Mouse (Mus musculus) brain, embryonic 14.5 days (tissue): ENCODE data around the gene Pak6. TPM values are rescaled to one million over a fixed set of nuclear protein-coding genes. Genes with fewer than 3 reads are reported as not detected.
A peak's percentile ranks its signal among the peaks of the same experiment; 100 is the strongest.

Source experiments
- DNase-seq: peaks from one replicate; pipeline ENCODE4 v3.0.0-alpha.2; 2011; ENCODE audit warnings: low read depth
- CTCF ChIP-seq: fragments of 200-500 bp; IDR thresholded peaks from 2 replicates; pipeline ENCODE4 v1.5.1; 2012; ENCODE audit warnings: inconsistent platforms, mild to moderate bottlenecking, moderate library complexity, borderline replicate concordance; ENCODE audit not compliant: insufficient read depth, insufficient read length; ENCODE audit errors: extremely low read depth
- POLR2A ChIP-seq: fragments of 200-500 bp; IDR thresholded peaks from 2 replicates; pipeline ENCODE4 v1.6.1; 2012; ENCODE audit warnings: mild to moderate bottlenecking, inconsistent platforms, borderline replicate concordance; ENCODE audit not compliant: poor library complexity, insufficient read depth, insufficient read length, severe bottlenecking; ENCODE audit errors: extremely low read depth
- polyA plus RNA-seq: library from polyadenylated mRNA; depleted of rRNA; stranded (reverse); fragments of >200 nt; gene quantifications from 2 replicates; pipeline ENCODE4 v1.2.3, GENCODE M21; 2012

The Pak6 gene
- polyA plus RNA-seq, 1 experiment = 41.3 TPM

GRCm38 (mm10) chr2:118716677-118717076, 53.6 kb downstream of the Pak6 start:
- no peak for DNase-seq
- TF ChIP-seq CTCF = no peak
- no peak for TF ChIP-seq POLR2A

DNA sequence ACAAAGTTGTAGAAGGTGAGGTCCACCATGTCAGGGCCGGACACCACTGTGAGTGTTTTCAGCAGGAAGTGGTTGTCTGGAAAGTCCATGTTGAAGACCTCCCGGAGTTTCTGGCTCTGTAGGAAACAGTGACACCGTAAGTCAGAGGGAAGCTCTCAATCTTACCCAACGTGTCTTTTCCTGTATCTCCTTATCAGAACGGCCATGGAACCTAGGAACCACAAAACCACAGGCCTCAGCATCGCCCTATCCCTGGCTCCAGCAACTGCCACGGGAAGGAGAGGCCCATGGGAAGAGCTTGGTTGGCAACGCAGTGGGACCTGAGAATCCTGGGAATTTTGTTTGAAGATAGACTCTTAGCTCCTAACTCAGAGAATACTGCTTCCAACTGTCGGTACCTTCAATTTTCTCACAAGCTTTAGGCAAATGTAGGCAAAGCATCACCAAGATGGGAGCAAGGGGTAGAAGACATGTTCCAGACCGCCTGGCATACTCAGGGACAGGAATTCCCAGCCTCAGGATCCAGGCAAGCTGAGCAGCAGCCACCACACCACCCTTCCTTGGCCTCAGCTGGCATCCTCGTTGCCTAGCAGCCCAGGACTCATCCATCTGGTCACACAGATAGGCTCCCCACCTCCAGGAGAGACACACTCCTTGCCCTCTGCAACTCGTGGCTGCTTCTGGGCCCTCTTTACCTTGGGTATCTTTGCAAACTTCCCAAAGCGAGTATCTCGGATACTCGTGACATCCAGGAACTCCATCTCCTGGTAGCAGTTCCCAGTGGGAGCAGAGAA, 60.8 kb downstream of the Pak6 start:
- DNase-seq = no peak
- no peak for TF ChIP-seq POLR2A
- TF ChIP-seq CTCF = no peak

GRCm38 (mm10) chr2:118725511-118725910, 62.4 kb downstream of the Pak6 start:
- TF ChIP-seq CTCF = no peak
- no peak for TF ChIP-seq POLR2A
- no peak for DNase-seq

- TF ChIP-seq CTCF = no peak
- TF ChIP-seq POLR2A = no peak
- no peak for DNase-seq
Observed at GRCm38 (mm10) chr2:118726873-118727272, 63.8 kb downstream of the Pak6 start.

- DNase-seq = no peak
- TF ChIP-seq POLR2A = no peak
- no peak for TF ChIP-seq CTCF
Observed at GRCm38 (mm10) chr2:118727911-118728310, 64.8 kb downstream of the Pak6 start.

DNA sequence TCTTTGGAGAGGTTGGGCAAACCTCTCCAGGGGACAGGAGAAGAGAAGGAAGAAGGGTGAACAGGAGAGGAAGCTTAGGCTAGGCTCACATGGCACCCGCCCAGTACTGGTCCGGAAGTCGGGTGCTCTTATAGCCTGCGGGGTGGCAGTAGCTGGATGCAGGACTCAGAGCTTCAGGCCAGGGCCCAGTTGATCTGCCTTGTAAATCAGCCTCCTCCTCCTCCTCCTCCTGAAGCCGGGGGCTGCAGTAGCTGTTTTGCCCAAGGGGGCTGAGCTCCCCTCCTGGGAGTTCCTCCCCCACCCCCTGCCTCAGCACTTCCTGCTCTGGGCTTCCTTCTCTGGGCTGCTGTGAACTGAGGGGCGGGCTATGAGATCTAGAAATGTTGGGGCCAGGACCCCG, 65.2 kb downstream of the Pak6 start, which contains the start of gene Plcb2:
Gene Plcb2, minus strand, starts transcription at position 102 of the 400 bp plus-strand sequence.
- TF ChIP-seq CTCF (no peak), POLR2A (no peak)
- no peak for DNase-seq

DNA sequence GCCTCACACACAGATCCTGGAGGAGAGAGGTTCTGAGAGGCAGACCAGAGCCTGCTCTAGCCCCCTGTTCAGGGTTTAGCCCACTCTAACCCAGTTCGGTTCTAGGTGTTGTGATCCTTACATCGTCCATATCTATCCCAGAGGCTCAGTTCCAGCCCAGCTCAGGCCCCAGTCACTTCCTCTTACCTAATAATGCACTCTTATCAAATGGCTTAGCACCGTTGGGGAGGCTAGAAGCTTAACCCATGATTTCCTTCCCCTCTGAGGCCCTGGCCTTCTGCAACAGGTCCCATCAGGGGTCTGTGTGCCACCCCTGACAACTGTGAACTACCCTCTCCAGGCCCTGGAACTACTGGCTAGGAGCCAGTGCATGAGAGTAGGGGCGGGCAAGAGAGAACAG, 66.1 kb downstream of the Pak6 start:
- DNase-seq = no peak
- no peak for TF ChIP-seq POLR2A
- no peak for TF ChIP-seq CTCF

DNA sequence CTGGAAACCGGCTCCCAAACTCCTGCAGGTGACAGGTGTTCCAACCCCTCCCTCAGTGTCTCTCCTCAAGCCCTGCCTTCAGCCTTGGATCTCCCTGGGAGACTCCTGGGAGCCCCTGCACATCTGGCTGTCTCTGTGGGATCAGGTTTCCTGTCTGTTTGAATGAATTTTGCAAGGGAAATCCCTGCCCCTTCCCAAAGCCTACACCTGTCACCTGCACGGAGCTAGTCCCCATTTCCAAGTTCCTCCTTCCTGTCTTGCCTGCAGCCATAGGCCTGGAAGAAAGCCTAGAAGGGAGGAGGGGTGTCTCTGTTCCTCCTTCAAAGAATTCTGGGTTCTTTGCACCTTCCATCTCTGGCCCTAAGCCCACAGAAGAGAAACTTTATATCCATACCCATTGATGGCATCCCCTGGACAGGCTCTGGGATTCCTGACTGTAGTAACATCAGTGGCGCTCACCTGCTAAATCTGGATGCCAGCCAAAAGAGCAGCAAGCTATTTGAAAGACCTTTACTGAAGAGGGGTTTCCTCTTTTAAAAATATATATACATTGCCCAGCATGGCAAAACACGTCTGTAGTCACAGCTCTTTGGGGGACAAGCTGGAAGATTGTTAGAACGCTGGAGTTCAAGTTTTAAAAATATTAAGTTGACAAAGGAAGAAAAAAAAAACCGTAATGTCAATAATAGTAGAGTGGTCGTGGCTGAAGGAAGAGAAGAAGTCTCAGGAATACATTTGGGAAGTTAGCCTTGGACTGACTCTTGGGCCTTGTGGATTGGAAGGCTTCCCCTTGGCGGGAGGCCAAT, 66.9 kb downstream of the Pak6 start:
- TF ChIP-seq CTCF (no peak), POLR2A (no peak)

DNA sequence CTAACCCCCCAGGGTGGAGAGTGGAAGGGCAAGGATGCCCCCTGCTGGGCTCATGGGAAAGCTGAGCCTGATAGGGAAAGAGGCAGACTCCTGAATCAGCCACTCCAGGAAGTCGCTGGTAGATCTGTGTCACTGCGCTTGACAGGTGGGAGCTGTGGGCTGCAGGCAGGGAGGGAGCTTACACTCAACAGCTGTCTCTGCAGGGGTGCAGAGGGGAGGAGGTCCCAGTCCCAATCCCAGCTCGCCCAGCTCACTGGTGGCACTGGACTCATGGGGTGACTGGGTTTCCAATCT, 67.5 kb downstream of the Pak6 start:
- peak; percentile 65 for DNase-seq
- no peak for TF ChIP-seq POLR2A
- TF ChIP-seq CTCF = peak; percentile 59

More for the DNA sequence above, 66.9 kb downstream of the Pak6 start:
- DNase-seq = no peak

GRCm38 (mm10) chr2:118731981-118732380, 68.9 kb downstream of the Pak6 start:
- TF ChIP-seq POLR2A (no peak), CTCF (no peak)
- no peak for DNase-seq

GRCm38 (mm10) chr2:118733341-118733740, 70.2 kb downstream of the Pak6 start:
- DNase-seq = peak; percentile 88
- TF ChIP-seq POLR2A (no peak), CTCF (no peak)

DNA sequence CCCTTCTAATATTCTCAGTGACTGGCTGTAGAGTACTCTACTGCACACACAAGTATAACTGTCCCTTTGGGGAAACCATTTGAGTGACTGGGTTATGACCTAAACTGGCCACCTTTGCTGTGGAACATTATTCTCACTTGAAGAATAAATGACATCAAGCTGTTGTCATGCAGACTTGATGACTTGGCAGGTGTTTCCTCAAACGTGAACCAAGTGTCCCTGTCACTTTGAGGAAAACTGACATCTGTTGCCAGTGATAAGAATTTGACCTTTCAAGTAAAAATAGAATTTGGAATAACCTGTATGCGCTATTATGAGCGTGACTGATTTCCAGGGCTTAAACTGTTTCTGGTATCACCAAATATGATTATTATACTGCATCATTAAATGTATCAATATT, 77.2 kb downstream of the Pak6 start:
- TF ChIP-seq POLR2A = no peak
- no peak for DNase-seq

DNA sequence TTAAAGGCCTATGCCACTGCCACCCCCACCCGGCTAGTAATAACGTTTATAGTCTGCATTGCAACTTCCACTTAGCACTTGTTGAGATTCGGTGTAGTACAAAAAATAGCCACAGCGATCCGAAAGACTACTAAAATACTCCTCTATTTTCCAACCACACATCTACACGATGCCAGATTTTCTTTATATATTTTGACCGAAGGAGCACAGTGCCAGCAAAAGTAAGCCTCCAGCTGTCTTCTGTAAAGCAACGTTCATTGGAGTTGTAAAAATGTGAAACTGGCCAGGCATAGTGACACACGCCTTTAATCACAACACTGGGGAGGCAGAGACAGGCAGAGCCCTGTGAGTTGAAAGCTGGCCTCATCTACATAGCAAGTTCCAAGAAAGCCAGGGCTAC, 78.1 kb downstream of the Pak6 start:
- DNase-seq = no peak
- no peak for TF ChIP-seq POLR2A
- TF ChIP-seq CTCF = no peak
